Mouse (Mus musculus) liver (tissue): ENCODE data around the gene Bcl2l11.
"Not testable (repeated sequence)": the region's sequence is repeated elsewhere in the genome, so short reads cannot be mapped to it uniquely, and the experiment has no call there.

Experiments used
- DNase-seq: peaks from one replicate; pipeline ENCODE4 v3.0.0-alpha.2; 2020; ENCODE audit warnings: mixed read lengths

The Bcl2l11 gene

GRCm38 (mm10) chr2:128125635-128126470 is at the start of gene Bcl2l11:
Gene Bcl2l11 (plus strand): TSS chr2:128126038.
- peak; percentile 96 for DNase-seq

- no peak for DNase-seq
Measured at GRCm38 (mm10) chr2:128076936-128077335, 48.9 kb upstream of the Bcl2l11 start.

- DNase-seq = peak; percentile 41
Measured at GRCm38 (mm10) chr2:128078859-128079258, 47.0 kb upstream of the Bcl2l11 start.

- DNase-seq = no peak
Measured at GRCm38 (mm10) chr2:128079316-128079715, 46.5 kb upstream of the Bcl2l11 start.

- no peak for DNase-seq
Measured at GRCm38 (mm10) chr2:128083844-128084243, 42.0 kb upstream of the Bcl2l11 start.

- peak; percentile 26 for DNase-seq
Measured at GRCm38 (mm10) chr2:128084607-128085006, 41.2 kb upstream of the Bcl2l11 start.

GRCm38 (mm10) chr2:128085481-128085880 is 40.4 kb upstream of the Bcl2l11 start:
- DNase-seq = no peak

- no peak for DNase-seq
Measured at GRCm38 (mm10) chr2:128086301-128086886, 39.4 kb upstream of the Bcl2l11 start.

GRCm38 (mm10) chr2:128086996-128087526 is 38.8 kb upstream of the Bcl2l11 start:
- no peak for DNase-seq

- no peak for DNase-seq
Measured at GRCm38 (mm10) chr2:128087798-128088545, 37.9 kb upstream of the Bcl2l11 start.

- no peak for DNase-seq
Measured at GRCm38 (mm10) chr2:128090283-128090885, 35.5 kb upstream of the Bcl2l11 start.

GRCm38 (mm10) chr2:128091431-128092369 is 34.1 kb upstream of the Bcl2l11 start:
- no peak for DNase-seq

GRCm38 (mm10) chr2:128092451-128092850 is 33.4 kb upstream of the Bcl2l11 start:
- DNase-seq = no peak

- DNase-seq = no peak
Measured at GRCm38 (mm10) chr2:128094196-128094595, 31.6 kb upstream of the Bcl2l11 start.

- no peak for DNase-seq
Measured at GRCm38 (mm10) chr2:128094602-128095001, 31.2 kb upstream of the Bcl2l11 start.

- no peak for DNase-seq
Measured at GRCm38 (mm10) chr2:128095270-128095669, 30.6 kb upstream of the Bcl2l11 start.

GRCm38 (mm10) chr2:128096070-128096469 is 29.8 kb upstream of the Bcl2l11 start:
- no peak for DNase-seq

GRCm38 (mm10) chr2:128098118-128098517 is 27.7 kb upstream of the Bcl2l11 start:
- not testable (repeated sequence) for DNase-seq

GRCm38 (mm10) chr2:128102086-128102485 is 23.8 kb upstream of the Bcl2l11 start:
- DNase-seq = no peak

- no peak for DNase-seq
Measured at GRCm38 (mm10) chr2:128104815-128105214, 21.0 kb upstream of the Bcl2l11 start.

GRCm38 (mm10) chr2:128105651-128106050 is 20.2 kb upstream of the Bcl2l11 start:
- DNase-seq = no peak

GRCm38 (mm10) chr2:128111537-128111936 is 14.3 kb upstream of the Bcl2l11 start:
- DNase-seq = no peak
